Mouse (Mus musculus) lung, adult 2 months (tissue): ENCODE results near the gene Ikzf1.

ENCODE experiments used
- CTCF ChIP-seq: fragments of 200-500 bp; IDR thresholded peaks from 2 replicates; pipeline ENCODE4 v1.5.1; 2011; ENCODE audit warnings: mild to moderate bottlenecking, low read length, control low read depth; ENCODE audit not compliant: insufficient read depth
- POLR2A ChIP-seq: fragments of 200-500 bp; IDR thresholded peaks from 2 replicates; pipeline ENCODE4 v1.6.1; 2011; ENCODE audit warnings: low read depth, mild to moderate bottlenecking, control low read depth, low read length, borderline replicate concordance; ENCODE audit errors: extremely low read depth

GRCm38 (mm10) chr11:11766736-11767135, 81.9 kb downstream of the Ikzf1 start:
- TF ChIP-seq CTCF, result no peak
- no peak for TF ChIP-seq POLR2A
